Comparison of ENCODE assay signal across 17 mouse cellular contexts in the genomic region with DNA sequence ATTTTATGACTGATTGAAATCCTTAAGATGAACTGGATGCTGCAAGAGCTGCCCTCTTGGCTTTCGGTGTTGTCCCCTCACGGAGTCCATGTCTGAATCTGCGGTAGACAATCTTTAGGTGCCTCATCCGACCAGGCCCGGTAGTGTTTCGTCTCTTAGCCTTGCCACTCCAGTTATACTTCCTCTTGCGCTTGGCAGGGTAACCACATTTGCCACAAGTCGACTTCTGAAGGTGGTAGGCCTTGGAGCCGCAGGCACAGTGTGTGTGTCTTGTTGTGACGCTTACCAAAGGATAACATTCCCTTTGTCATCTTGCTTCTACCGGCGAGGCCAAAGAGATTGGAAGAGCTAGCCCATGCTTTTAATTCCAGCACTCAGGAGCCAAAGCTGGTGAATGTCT. TPM values are rescaled to one million over a fixed set of nuclear protein-coding genes. Genes with fewer than 3 reads are reported as not detected.
DNase-seq lines count a peak whose midpoint lies in the region; ATAC-seq and TF ChIP-seq lines count a peak whose summit lies in the region.
"Had no signal": no experiment of that assay in that cellular context is flagged by ENCODE, and none has a peak within 500 bp of the region (broad histone marks: within the 10 kb centered on the region; RNA-seq: fewer than 3 reads in every experiment).

No protein-coding gene starts in this region.

- no peaks in the 10 kb centered on the region for H3K4me1 ChIP-seq in liver, postnatal 0 days (ENCODE audit: insufficient read depth)
- no peaks in the 10 kb centered on the region for H3K4me1 ChIP-seq in liver, embryonic 11.5 days (replicated peaks; ENCODE audit: control insufficient read depth, insufficient read depth, low read length)
- H3K4me1 ChIP-seq: forebrain, embryonic 15.5 days; kidney, embryonic 15.5 days had no signal

- TF ChIP-seq CTCF in liver, postnatal 0 days (IDR thresholded peaks at IDR 0.05; ENCODE audit: low read depth), result no peak

- H3K27me3 ChIP-seq in liver, postnatal 0 days (ENCODE audit: insufficient read depth, low read length), result no peaks in the 10 kb centered on the region
- H3K27me3 ChIP-seq in liver, embryonic 11.5 days (replicated peaks; ENCODE audit: control insufficient read depth, insufficient read depth, low read length), result no peaks in the 10 kb centered on the region
- H3K27me3 ChIP-seq: forebrain, embryonic 15.5 days; kidney, embryonic 15.5 days had no signal

- H3K27ac ChIP-seq in liver, postnatal 0 days (ENCODE audit: low read depth), result no peak overlapping the region
- no peak overlapping the region for H3K27ac ChIP-seq in liver, embryonic 11.5 days (ENCODE audit: low read depth, low read length)
- H3K27ac ChIP-seq: forebrain, embryonic 15.5 days; gastrocnemius, adult 2 months; hindbrain, postnatal 0 days; kidney, embryonic 15.5 days had no signal

- ATAC-seq in liver, postnatal 0 days, result no peak
- no peak for ATAC-seq in liver, embryonic 11.5 days (replicated peaks; ENCODE audit: low FRiP score)
- ATAC-seq in CD4-positive, CD25-positive, alpha-beta regulatory T cell, adult 4 months, result peak; percentile 91
- ATAC-seq in megakaryocyte, adult 5-6 weeks (ENCODE audit: poor library complexity, severe bottlenecking), result peak; percentile 86
- ATAC-seq: forebrain, embryonic 15.5 days; hindbrain, postnatal 0 days; midbrain, embryonic 16.5 days had no signal

- H3K36me3 ChIP-seq in liver, postnatal 0 days (replicated peaks; ENCODE audit: insufficient read depth, low read length), result no peaks in the 10 kb centered on the region
- no peaks in the 10 kb centered on the region for H3K36me3 ChIP-seq in liver, embryonic 11.5 days (ENCODE audit: control insufficient read depth, insufficient read depth, low read length)
- H3K36me3 ChIP-seq: forebrain, embryonic 15.5 days; kidney, embryonic 15.5 days had no signal

- DNase-seq in liver, postnatal 0 days, result peak; percentile 23
- no peak for DNase-seq in liver, embryonic 11.5 days (ENCODE audit: low spot score)
- DNase-seq in thymus, postnatal 0 days (ENCODE audit: low spot score), result peak; percentile 87
- no peak for DNase-seq in frontal cortex, postnatal 25 days (ENCODE audit: low spot score in 2 of 2)
- DNase-seq in kidney, adult 18-20 months, result no peak
- no peak for DNase-seq in cerebellum, postnatal 25 days
- DNase-seq: adrenal gland, postnatal 25 days; cerebellum, adult 9-10 months; gastrocnemius, adult 2 months; heart, postnatal 10 days; retina, postnatal 1 day had no signal

- no peak for TF ChIP-seq EP300 in liver, postnatal 0 days (IDR thresholded peaks at IDR 0.05; ENCODE audit: low read depth)

- H3K9me3 ChIP-seq in liver, postnatal 0 days (ENCODE audit: low read length), result no peaks in the 10 kb centered on the region
- no peaks in the 10 kb centered on the region for H3K9me3 ChIP-seq in liver, embryonic 11.5 days (ENCODE audit: control insufficient read depth, low read length)
- H3K9me3 ChIP-seq: forebrain, embryonic 15.5 days; kidney, embryonic 15.5 days had no signal

- 43% methylated on average over 12 of the region's 12 CpGs for WGBS in liver, postnatal 0 days (ENCODE audit: insufficient replicate concordance)
- WGBS in liver, embryonic 11.5 days, result 63% methylated on average over 12 of the region's 12 CpGs

- H3K4me2 ChIP-seq in liver, postnatal 0 days (ENCODE audit: low read depth, low read length), result no peak overlapping the region
- no peak overlapping the region for H3K4me2 ChIP-seq in liver, embryonic 11.5 days
- H3K4me2 ChIP-seq: forebrain, embryonic 15.5 days; kidney, embryonic 15.5 days had no signal

- no peak overlapping the region for H3K9ac ChIP-seq in liver, postnatal 0 days (replicated peaks)
- no peak overlapping the region for H3K9ac ChIP-seq in liver, embryonic 11.5 days (ENCODE audit: low read depth, low read length)
- H3K9ac ChIP-seq: forebrain, embryonic 15.5 days; kidney, embryonic 15.5 days had no signal

- no peak overlapping the region for H3K4me3 ChIP-seq in liver, postnatal 0 days (ENCODE audit: low read depth, low read length)
- no peak overlapping the region for H3K4me3 ChIP-seq in liver, embryonic 11.5 days (ENCODE audit: low read depth, low read length)
- H3K4me3 ChIP-seq: forebrain, embryonic 15.5 days; gastrocnemius, adult 2 months; kidney, embryonic 15.5 days had no signal

RNA-seq across cellular contexts. Expression of gene Khdrbs1, which starts 19.5 kb away (rescaled TPM):
- polyA plus RNA-seq in liver, postnatal 0 days (2015; fragmentation: Nextera tagmentation; extraction: Ambion mirVana), result 18.7 and 19.6 TPM in 2 replicates
- 78.4 and 83.3 TPM in 2 replicates for polyA plus RNA-seq in liver, embryonic 11.5 days (2014; fragmentation: Nextera tagmentation; extraction: Ambion mirVana)
- 10 to 100 TPM; 24.8 to 39.1 TPM for polyA plus RNA-seq in CD4-positive, CD25-positive, alpha-beta regulatory T cell, adult 4 months (2017; shearing (Covaris generic))
- 83.6 and 94.7 TPM in 2 replicates for total RNA-seq in megakaryocyte, adult 5-6 weeks (2015)
- total RNA-seq in megakaryocyte, adult 5-6 weeks (2017), result 69.9 and 89.8 TPM in 2 replicates
- polyA plus RNA-seq in thymus, postnatal 0 days (2015; fragmentation: Nextera tagmentation; extraction: Ambion mirVana), result 127 and 145 TPM in 2 replicates

RNA-seq across cellular contexts. Expression of gene Ptp4a2, which starts 49.4 kb away (rescaled TPM):
- 198 and 205 TPM in 2 replicates for polyA plus RNA-seq in liver, postnatal 0 days (2015; fragmentation: Nextera tagmentation; extraction: Ambion mirVana)
- 279 and 298 TPM in 2 replicates for polyA plus RNA-seq in liver, embryonic 11.5 days (2014; fragmentation: Nextera tagmentation; extraction: Ambion mirVana)
- 1,000 to 10,000 TPM; 1,309 to 1,442 TPM for polyA plus RNA-seq in CD4-positive, CD25-positive, alpha-beta regulatory T cell, adult 4 months (2017; shearing (Covaris generic))
- 363 and 365 TPM in 2 replicates for total RNA-seq in megakaryocyte, adult 5-6 weeks (2015)
- total RNA-seq in megakaryocyte, adult 5-6 weeks (2017), result 430 and 463 TPM in 2 replicates
- 526 and 559 TPM in 2 replicates for polyA plus RNA-seq in thymus, postnatal 0 days (2015; fragmentation: Nextera tagmentation; extraction: Ambion mirVana)

Comparison
In these comparisons a context has a peak if more than half of its experiments do, and no peak if none do; other contexts are left out.
1. DNase-seq: peak in liver, postnatal 0 days (single experiment) and thymus, postnatal 0 days (single experiment); none in liver, embryonic 11.5 days (single experiment), frontal cortex, postnatal 25 days (0 of 2), kidney, adult 18-20 months (single experiment) and cerebellum, postnatal 25 days (0 of 2).
2. ATAC-seq: peak in CD4-positive, CD25-positive, alpha-beta regulatory T cell, adult 4 months (single experiment) and megakaryocyte, adult 5-6 weeks (single experiment); none in liver, postnatal 0 days (single experiment) and liver, embryonic 11.5 days (single experiment).